Mouse (Mus musculus): ENCODE measurements at regions not wholly inside any gene's neighbourhood (a gene's known extent, or its start where the extent isn't known, plus 50 kb on each side); places are given as distances from the start of the nearest gene placed in this dataset.

DNA sequence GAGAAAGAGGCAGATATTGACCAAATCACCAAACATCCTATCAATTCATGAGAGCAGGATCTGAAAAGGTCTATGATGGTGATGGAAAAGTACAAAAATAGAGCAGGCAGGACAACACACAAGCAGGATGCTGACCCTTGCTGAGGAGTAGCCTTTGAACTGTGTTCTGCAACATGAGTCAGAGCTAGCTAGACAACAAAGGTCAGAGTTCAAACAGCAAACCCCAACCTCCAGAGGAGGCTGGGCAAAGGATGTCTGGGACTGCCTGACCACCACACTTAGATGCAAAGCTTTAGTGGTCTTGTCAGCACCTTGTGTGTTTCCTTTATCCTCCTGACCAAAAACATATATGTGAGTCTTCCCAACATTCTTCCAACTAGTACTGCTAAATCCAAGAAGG, 122.5 kb upstream of the Car8 start:
- TF ChIP-seq CTCF (IDR thresholded peaks at IDR 0.05; ENCODE audit: control insufficient read depth, insufficient read depth, low read length) (no peak), POLR2A (IDR thresholded peaks at IDR 0.05; ENCODE audit: borderline replicate concordance, control insufficient read depth, low read depth, low read length) (no peak)

Measured in bone marrow, adult 2 months (tissue).